Mouse (Mus musculus) heart, adult 18-20 months (tissue): ENCODE results near the gene Slc7a14. TPM values are rescaled to one million over a fixed set of nuclear protein-coding genes. Genes with fewer than 3 reads are reported as not detected.

Experiments
- DNase-seq, 2 experiments: peaks; one replicate each; pipeline ENCODE4 v3.0.0; 2021 to 2022; ENCODE audit warnings: mixed read lengths in 1 of 2
- total RNA-seq, 2 experiments: library from RNA; stranded (reverse); gene quantifications; 2 replicates each; pipeline ENCODE4 v1.2.3; 2021

Gene Slc7a14
- total RNA-seq, 2 experiments from 2014 or later = not detected

DNA sequence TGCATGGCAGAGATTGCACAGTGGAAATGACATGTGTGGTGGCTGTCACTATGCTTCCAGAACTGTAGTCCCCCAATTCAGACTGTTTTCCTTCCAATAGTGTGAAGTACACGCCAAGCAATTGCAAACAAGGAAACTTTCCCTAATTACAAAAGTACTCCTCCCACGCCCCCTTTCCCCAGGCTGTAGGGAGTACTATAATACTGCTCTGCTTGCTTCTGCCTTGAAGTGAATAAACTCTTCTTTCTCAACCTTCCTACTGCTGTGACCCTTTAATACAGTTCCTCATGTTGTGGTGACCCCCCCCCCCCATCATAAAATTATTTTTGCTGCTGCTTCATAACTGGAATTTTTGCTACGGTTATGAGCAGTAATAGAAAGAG lies 49.2 kb downstream of the Slc7a14 start:
- no peak for DNase-seq

- DNase-seq = peak; percentile 8 to 16
These were observed 49.7 kb downstream of the Slc7a14 start for GRCm38 (mm10) chr3:31260329-31260963.

DNA sequence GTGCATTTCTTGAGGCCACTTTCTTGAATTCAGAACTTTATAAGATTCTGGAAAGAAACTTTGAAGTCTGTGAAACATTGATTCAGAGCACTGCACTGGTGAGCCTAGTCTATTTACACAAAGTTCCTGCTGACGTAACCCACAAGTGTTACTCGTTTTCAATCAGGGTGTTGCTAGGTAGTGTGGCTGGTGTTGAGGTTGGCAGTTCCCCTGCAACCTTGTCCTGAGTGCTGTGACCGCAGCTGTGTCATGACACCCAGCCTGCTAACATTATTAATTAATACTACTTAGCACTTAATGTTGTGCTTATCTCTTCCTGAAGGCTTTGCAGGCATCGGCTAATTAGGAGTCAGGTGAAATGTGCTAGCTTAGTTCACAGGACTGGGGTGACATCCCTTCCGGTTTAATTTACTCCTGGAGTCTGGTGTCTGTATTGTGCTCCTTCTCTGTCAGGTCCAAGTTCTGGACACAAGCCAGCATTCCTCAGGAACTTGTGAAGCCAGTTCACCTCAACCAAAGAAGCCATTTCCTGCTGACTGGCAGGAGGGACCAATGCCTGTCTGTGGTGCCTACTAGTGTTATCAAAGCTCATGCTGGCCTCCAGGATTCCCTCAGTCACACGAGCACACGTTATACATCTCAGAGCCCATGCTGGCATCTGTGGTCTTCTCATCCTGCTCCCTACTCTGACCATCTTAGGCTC lies 50.5 kb downstream of the Slc7a14 start:
- no peak for DNase-seq

GRCm38 (mm10) chr3:31254427-31254826 lies 55.8 kb downstream of the Slc7a14 start:
- DNase-seq = peak; percentile 10 to 21

- no peak for DNase-seq
These were observed 56.3 kb downstream of the Slc7a14 start for GRCm38 (mm10) chr3:31253862-31254261.

DNA sequence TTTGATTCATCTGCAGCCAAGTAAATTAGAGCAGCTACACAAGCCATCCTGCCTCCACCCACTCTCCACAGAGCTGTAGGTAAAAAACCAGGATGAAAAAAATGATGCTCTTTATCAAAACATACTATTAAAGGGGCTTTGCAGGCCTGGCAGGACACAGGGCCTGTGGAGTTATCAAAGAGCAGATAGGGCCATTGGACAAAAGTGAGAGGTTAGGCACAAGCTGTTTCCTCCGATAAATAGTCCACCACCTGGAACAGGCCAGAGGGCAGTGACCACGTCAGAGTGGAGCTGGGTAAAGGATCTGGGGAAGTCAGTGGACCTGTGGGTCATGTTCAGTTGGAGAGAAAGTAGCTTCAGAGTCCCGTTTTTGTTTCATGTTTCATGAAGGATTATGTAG lies 57.6 kb downstream of the Slc7a14 start:
- peak; percentile 10 to 20 for DNase-seq

DNA sequence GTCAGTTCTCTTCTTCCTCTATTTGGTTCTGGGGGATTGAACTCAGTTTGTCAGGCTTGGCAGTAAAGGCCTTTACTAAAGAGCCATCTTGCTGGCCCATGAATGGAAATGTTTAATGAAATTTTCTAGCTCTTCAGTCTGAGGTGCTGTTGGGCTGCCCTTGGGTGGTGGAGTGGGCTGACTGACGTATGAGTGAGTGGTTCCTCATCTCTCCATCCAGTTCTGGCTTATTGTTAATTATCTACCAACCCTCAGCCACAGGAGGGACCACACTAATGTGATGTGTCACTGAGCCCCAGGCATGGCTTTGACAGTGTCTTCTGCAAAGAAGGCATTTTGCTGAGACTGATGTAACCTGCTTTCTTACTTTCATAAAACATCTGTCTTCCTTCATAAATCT lies 66.7 kb downstream of the Slc7a14 start:
- DNase-seq = no peak

DNA sequence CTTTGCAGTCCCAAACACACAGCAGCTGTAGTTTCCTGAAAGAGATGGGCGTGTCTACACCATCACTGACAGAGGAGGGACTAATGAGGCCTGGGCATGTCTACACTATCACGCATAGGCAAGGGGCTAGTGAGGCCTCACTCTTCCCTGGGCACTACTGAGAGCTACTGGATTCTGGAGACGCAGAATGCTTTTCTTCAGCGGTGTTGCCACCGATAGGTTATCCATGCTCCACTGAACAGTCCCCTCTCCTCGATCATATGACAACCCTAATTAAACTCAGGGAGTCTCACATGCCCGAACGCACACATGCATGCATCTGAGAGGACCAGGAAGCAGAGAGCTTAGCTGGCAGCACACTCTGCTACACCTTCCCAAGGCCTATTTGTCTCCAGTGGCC lies 69.3 kb downstream of the Slc7a14 start:
- no peak for DNase-seq

- no peak for DNase-seq
These were observed 70.5 kb downstream of the Slc7a14 start for GRCm38 (mm10) chr3:31239645-31240044.

DNA sequence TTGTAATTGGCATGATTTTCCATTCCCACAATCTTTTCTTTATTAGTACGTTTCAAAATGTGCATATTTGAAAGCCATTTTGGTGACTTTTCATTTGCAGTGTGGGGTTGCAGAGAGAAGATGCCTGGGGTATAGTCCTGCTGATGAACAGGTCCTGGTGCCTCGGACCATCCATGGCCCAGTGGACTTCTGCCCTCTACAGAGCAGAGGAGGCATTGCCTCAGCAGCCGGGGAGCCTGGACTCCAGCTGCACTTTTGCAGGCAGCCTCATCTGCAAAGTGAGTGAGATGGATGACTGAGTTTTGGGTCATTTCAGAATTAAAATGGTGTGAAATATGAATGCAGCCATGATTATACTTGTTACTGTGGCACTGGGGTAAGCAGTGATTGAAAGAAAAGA lies 72.2 kb downstream of the Slc7a14 start:
- no peak for DNase-seq

- DNase-seq = no peak
These were observed 74.0 kb downstream of the Slc7a14 start for GRCm38 (mm10) chr3:31236146-31236545.

DNA sequence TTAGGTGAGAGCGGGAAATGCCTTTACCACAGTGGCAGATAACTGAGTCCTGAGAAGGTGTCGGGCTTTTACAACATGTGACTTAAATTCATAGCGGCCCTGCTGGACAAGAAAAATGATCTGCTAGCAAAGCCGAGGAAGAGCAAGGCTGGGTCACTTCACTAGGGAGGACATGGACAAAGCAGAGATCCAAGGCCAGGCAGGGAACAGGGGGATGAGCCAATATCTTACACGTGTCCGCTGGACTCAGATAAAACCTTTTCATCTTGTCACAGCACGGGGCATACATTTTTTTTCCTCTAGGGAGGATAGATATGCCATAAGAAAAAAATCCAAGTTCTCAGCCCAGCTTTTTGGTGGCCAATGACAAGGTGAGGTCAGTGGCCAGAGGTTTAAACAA lies 75.8 kb downstream of the Slc7a14 start:
- no peak for DNase-seq

DNA sequence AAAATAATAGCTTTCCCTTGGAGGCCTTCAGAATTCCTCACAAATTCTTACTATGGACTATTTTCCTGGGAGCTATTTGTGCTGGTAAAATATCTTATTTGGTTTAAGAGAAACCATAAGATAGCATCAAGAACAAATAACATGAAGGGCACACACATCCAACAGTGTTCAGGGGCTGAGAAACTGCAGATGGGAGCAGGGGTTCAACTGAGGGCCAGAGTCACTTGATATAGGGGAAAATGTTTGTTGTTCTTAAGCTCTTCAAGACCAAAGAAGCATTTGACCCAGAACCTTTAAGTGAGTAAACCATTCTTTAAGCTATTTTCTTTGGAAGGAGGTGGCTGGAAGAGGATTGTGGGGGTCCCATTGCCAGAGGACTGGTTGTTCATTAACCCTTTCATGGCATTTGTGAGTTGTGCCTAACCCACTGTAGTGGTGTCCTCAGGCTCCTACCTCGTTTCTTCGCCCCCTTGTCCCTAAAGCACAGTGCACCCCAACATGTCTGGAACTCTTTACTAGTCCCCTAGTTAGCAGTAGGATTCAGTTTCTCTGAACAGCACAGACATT lies 76.3 kb downstream of the Slc7a14 start:
- no peak for DNase-seq

GRCm38 (mm10) chr3:31229281-31229680 lies 80.9 kb downstream of the Slc7a14 start:
- DNase-seq = no peak

GRCm38 (mm10) chr3:31228487-31228886 lies 81.7 kb downstream of the Slc7a14 start:
- no peak for DNase-seq

GRCm38 (mm10) chr3:31223551-31223950 lies 86.6 kb downstream of the Slc7a14 start:
- no peak for DNase-seq

DNA sequence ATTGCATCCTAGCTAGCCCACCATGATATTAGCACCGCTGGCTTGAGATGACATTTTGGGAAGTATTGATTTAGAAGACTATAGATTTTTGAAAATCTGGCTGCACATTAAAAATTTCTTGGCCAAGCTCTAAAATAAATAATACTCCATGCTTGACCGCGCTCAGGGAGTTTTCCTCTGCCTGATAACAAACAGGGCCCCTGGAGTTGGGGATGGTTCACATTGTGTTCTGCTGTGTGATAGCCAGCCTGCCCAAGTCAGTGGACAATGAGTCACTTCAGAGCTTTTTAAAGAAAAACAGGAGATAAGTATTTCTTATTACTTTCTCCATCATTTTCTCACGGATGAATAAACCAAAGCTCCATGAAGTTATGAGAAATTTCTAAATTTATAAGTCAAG lies 90.1 kb downstream of the Slc7a14 start:
- no peak for DNase-seq

- DNase-seq = no peak
These were observed 90.7 kb downstream of the Slc7a14 start for GRCm38 (mm10) chr3:31219483-31219882.

GRCm38 (mm10) chr3:31217523-31217922 lies 92.7 kb downstream of the Slc7a14 start:
- peak; percentile 18 to 46 for DNase-seq

GRCm38 (mm10) chr3:31213802-31214201 lies 96.4 kb downstream of the Slc7a14 start:
- no peak for DNase-seq

DNA sequence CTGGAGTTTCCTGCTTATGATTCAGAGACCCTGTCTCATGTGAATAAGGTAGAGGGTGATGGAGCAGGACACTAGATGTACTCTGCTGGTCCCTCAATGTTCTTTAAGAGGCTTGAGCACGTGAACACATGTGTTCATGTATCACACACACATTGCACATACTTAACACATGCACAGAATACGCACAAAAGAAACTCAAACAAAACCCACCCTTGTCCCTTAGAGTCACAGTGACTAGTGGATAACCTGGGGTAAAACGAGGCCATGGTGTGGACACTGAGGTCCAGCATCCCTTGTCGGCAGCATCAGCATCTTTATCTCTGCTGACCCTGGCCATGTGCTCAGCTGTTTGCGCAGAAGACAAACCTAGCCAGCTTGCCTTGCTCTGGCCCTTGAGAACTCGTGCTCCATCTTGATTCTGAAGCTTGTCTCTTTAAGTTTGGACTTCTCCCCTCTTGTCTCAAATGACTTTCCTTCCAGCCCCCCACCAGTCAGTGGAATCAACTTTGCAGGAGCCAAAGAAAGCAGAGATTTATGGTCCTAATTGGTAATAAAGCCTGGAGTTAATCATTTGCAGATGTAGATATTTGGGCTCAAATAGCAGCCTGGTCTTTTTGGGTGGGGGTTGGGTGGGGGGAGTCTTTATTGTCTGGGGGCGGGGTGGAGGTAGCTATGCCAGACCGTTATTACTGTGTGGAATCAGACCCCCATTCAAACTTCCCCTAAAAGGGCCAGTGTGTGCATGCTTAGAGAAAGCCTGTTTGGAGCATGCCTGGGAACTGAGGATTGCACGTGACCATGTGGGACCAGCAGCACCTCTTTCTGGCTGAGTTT lies 97.8 kb downstream of the Slc7a14 start:
- no peak for DNase-seq

GRCm38 (mm10) chr3:31209001-31209400 lies 101.2 kb downstream of the Slc7a14 start:
- DNase-seq = no peak

GRCm38 (mm10) chr3:31208458-31208994 lies 101.7 kb downstream of the Slc7a14 start:
- no peak for DNase-seq
